Mouse (Mus musculus) spleen, postnatal 10 days (tissue): ENCODE measurements around the gene 2810459M11Rik.
"Not testable (repeated sequence)": the region's sequence is repeated elsewhere in the genome, so short reads cannot be mapped to it uniquely, and the experiment has no call there.

Experiments
- DNase-seq, 2 experiments: peaks; one replicate each; pipeline ENCODE4 v3.0.0; 2021 to 2022; ENCODE audit warnings: low spot score in 2 of 2

Gene 2810459M11Rik

DNA sequence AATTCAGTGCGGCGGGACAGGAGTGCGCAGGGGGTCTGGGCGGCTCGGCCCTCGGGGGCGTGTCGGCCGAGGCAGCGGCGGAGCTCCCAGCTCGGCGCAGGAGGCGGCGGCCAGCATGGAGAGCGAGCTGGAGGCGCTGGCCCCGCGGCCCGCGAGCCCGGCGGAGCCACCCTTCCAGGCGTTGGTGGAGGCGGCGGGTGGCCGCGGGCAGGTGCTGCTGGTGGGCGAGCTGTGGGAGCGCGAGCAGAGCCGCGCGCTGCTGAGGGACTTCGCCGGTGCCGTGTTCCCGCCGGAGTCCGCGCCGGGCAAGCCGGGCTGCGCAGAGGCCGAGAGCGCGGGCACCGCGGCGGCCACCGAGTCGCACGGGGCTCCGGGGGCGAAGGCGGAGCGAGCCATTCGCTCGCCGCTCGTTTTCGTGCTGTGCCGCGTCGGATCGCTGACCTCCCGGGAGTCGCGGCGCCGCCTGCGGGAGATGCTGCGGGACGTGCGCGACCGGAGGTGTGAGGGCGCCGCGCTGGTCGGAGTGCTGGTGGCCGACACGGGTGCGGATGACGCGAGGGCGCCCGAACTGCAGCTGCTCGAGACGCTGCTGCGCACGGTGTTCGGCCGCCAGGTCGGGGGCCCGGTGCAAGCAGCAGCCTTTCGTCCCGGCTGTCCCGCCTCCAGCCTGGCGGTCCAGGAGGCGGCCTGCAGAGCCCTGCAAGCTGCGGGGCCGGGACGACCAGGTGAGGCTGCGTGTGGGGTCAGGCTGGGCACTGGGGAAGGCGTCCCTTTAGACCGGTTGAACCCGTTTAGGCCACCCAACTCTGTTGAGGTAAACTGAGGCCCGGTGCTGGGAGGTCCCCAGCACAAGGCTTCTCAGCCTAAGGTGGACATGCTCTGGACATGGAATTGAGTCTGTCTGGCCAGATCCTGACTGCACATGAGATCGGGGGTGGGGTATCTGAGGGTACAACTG is at the start of gene 2810459M11Rik:
Gene 2810459M11Rik, plus strand, starts transcription at position 16 of the 958 bp plus-strand sequence.
- peak; percentile 6 to 27 for DNase-seq

GRCm38 (mm10) chr1:85997221-85997620 is 48.4 kb upstream of the 2810459M11Rik start:
- DNase-seq = no peak

DNA sequence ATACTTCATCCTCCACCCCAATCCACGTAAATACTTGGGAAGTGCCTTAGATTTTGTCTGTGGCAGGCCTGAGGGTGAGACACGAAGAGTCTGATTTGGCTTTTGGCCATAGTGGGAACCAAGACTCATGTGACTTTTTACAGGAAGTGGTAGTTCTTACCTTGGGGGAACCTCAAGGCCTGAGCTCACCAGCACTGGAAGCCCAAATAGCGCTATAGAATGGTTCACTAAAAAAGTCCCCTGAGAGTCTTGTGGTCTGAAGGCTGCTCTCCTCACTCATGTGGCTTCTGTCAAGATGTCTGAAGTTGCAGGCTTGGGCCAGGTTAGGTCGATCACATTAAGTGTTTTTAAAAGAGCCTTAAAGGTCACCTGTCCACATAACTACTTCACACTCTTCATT is 47.7 kb upstream of the 2810459M11Rik start:
- DNase-seq = no peak

DNA sequence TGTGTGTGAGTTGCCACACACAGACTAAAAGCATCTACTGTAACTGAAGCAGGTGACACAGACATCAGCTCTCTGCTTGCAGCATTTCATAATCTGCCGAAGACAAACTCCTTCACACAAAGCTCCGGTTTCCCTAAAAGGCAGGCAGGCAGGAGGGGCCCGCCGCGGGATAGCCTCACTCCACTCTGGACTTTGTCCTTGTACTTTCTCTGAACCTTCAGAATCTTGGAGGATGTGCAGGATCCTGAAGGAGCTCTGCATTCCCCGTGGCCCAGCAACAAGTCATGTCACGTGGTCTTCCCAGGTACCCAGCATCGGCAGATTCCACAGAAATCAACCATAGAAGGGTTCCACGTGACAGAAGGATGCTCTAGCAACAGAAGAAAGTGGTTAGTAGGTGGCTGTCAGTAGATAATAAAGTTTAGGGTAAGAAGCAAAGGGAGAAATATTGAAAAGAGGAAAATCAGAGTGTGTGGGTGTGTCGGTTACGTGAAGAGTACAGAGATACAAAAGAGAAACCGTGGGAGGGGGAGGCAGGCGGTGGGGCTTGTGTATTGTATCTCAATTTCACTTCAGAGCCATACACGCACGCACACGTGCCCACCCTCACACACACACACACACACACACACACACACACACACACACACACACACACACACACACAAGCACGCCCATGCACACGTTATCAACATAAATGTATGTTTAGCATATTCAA is 45.7 kb upstream of the 2810459M11Rik start:
- DNase-seq = no peak

GRCm38 (mm10) chr1:86005540-86005939 is 40.1 kb upstream of the 2810459M11Rik start:
- DNase-seq = no peak

DNA sequence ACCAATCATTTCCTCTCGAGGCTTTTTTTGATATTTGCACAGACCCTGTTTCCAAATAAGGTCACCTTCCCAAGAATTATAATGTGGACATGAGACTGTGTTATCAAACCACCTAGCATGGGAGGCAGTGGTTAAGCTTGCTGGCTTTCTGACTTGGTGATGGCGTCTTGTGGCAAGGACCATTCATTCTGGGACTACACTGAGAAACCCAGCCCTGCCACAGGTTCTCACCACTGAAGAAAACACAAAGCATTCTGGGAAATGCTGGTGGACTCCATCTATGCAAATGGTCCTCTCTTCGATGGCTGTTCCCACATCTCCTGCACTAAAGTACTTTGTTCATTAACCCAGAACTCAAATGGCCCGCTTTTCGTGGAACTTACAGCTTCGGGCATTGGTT is 39.6 kb upstream of the 2810459M11Rik start:
- no peak for DNase-seq

- peak; percentile 63 to 89 for DNase-seq
These were observed 37.9 kb upstream of the 2810459M11Rik start for GRCm38 (mm10) chr1:86007778-86008177.

- DNase-seq = not testable (repeated sequence)
These were observed 29.9 kb upstream of the 2810459M11Rik start for GRCm38 (mm10) chr1:86015758-86016157.

GRCm38 (mm10) chr1:86016516-86016915 is 29.1 kb upstream of the 2810459M11Rik start, which contains the start of gene Spata3:
Spata3 (plus strand) TSS chr1:86016816.
- no peak for DNase-seq

DNA sequence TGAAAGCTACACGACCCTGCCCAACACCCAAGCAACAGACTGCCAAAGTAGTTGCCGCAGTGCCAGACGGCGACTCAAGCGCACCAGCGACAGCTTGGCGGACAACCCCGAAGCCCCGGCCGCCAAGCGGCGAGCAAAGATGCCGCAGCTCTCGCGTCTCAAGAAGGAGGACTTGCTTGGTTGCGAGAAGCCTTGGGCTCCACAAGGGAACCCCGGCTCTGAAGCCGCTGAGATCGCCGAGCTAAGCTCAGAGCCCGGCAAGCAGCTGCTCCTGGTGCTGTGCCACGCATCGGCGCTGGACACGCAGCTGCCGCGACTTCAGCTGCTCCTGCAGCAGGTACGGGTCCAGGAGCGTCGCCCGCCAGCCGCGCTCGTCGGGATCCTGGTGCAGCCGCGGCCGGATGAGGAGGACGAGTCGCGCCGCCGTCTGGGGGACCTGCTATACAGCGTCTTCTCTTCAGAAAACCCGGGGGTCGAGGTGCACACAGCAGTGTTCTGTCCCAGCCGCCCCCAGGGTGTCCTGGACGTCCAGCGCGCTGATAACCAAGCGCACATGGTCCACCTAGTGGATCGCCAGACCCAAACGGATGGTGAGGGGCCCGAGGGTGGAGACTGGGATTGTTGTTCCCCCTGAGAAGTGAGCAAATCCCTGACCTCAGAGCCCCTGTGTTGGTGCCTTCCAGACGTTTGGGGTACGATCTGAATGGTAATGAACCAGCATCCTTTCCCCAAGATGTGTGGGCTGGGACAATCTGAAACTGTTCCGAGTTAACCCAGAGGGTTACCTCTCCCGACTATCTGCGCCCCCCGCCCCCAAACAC is 27.2 kb upstream of the 2810459M11Rik start:
- DNase-seq = peak; percentile 12 to 50

DNA sequence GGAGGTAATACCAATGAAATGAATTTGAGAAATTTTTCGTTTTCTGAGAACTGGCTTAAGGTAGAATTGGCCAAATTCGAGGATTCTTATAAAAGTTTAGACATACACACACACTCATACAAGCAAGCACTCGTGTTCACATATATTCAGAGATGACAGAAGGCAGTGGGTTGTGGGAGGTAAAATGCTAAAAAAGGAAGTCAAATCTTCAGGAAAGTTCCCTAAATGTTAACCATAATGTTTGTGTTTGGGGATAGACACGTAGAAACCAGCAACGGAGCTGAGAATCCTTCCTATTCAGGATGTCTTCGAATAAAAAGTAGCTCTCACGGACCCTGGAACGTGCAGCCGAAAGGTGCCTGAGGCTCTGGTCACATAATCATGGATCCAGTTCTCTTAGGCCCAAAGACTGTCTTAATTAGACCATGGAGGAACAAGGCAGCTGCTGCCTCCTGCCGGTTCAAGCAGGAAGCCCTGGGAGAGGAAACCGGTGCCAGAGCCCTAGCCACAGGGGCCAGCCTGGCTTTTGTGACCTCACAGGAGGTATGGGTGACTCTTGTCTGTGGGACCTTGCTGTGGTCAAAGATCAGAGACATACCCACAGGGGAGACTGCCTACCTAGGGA is 24.2 kb upstream of the 2810459M11Rik start:
- DNase-seq = no peak

GRCm38 (mm10) chr1:86032273-86032987 is 13.2 kb upstream of the 2810459M11Rik start:
- DNase-seq = no peak

DNA sequence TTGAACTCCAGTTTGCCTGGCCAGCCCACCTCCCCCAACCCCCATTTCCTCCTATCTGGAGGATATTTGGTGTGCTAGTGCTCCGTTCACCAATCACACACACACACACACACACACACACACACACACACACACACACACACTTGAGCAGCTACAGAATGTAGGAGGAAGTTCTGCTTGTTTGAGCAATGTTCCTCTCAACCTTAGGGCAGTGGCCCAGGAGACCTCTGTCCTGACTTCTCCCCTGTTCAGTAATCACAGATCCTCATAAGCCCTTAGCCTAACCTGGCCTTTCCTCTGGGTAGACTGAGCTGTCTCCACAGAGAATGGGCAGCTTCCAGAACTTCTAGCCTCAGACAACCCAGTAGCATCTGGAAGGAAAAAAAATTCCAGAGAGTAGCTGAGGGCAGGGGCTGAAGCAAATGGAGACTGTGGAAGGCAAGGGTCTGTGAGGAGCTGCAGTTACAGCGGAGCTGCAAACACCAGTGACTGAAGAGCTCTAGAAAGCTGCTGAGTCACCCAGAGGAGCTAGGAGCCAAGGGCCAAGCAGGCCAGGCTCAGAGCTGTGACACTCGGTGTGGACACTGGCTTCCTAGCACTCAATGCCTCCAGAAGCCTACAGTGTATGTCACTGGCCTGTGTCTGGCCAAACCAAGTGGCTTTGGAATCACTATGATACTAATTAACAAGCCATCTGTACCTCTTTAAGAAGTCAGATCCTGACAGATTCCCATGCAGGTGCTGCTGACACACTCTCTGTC is 7.3 kb upstream of the 2810459M11Rik start:
- DNase-seq = no peak

DNA sequence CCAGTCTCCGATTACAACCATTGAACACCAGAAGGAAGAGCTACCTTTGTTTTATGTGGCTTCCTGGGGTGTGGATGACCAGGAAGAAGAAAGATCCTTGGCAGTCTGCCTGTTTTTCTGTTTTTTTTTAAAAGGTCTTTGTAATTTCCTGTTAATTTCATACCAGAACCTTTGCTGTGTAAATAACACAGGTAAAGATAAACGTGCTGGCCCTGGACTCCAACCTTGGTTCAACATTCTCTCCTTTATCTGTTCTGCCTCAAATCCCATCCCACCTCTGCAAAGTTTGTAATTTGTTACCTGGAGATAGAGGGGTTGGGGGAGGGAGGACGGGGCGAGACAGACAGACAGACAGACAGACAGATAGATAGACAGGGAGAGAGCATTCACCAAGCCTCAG is 5.5 kb upstream of the 2810459M11Rik start:
- no peak for DNase-seq

DNA sequence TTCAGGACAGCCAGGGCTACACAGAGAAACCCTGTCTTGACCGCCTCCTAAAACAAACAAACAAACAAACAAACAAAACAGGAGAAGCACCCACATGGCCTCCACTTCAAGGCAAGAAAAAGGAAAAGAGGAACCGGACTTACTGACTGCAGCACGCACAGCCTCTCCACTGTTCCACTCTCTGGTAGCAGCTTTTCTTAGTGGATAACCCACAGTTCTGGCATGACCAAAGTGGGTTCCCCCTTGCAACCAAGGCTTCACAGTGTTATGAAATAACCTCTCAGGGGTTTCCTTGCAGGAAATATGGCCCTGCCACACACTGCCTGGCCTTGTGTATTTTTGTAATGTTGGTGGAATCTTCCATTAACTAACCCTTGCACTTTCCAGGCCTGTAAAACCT is 4.8 kb upstream of the 2810459M11Rik start:
- no peak for DNase-seq

GRCm38 (mm10) chr1:86045056-86045455 is 607 bp upstream of the 2810459M11Rik start:
- no peak for DNase-seq

DNA sequence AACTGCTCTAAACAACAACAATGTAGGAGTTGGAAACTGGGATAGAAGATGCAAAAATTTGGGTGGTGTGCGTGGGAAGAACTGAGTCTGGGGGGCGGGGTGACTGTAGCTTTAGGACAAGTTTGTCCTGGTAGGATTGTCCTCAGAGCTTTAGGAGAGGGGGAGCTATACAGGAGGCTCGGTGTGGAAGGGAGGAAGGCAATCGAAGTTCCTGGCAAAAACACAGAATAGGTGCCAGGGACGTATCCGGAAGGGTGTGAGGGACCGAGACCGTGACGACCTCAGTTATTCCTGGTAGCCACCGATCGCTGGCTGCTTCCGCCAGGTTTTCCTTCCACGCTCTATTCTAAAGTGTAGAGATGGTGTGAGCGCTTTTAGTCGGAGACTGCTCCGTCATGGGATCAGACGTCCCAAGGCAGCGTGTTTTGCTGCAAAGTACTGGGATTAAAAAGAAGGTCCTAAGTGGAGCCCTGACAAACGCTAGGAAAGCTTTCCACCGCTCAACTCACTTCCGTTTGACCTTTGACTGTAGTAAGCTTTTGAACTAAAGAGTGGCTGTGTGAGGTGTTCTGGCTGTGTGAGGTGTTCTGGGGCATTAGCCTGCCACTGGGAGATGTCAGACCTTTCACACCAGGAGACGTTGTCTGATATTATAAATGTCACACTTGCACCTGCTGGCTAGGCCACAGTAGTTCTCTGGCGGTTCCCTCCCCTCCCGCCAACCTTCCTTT is 1.3 kb downstream of the 2810459M11Rik start:
- DNase-seq = no peak

- DNase-seq = no peak
These were observed 2.6 kb downstream of the 2810459M11Rik start for GRCm38 (mm10) chr1:86048231-86048630.

- no peak for DNase-seq
These were observed 3.1 kb downstream of the 2810459M11Rik start for GRCm38 (mm10) chr1:86048744-86049143.
